Mouse (Mus musculus) stomach, postnatal 0 days (tissue): ENCODE results near the gene Reg4.

Experiments
- CTCF ChIP-seq: IDR thresholded peaks from 2 replicates; pipeline ENCODE4 v1.5.1; 2016; ENCODE audit warnings: antibody characterized with exemption, low read depth, mild to moderate bottlenecking, moderate library complexity
- EP300 ChIP-seq: optimal IDR thresholded peaks from 2 replicates; pipeline ENCODE3; 2016; ENCODE audit warnings: antibody characterized with exemption

DNA sequence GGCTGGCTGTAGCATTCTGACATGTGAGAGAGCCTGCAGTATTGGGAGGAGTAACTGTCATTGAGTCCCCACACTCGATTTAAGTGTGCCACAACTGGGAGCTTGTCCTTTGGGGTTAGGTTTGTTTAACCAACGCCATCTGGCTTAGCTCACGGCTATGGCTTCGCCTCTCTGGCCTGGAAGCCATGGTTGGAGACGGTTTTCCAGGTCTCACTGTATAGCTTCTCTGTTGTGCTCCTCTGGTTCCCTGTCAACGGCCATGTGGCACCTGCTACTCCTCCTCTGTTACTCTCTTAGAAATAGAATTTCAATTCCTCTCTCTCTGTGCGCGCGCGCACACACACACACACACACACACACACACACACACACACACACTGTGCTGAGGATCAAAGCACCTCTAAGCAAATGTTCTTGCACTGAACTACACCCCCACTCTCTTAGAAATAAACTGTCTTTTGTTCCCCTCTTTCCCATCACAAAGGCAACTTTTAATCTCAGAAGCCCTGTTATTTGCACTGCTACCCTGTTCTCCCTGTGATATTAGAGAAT lies 36.7 kb upstream of the Reg4 start:
- no peak for TF ChIP-seq CTCF
- no peak for TF ChIP-seq EP300
